Mouse (Mus musculus) olfactory bulb, adult 2 months (tissue): ENCODE measurements around the gene Tatdn2.

Experiments
- CTCF ChIP-seq: fragments of 200-500 bp; IDR thresholded peaks from 2 replicates; pipeline ENCODE4 v1.5.1; 2012; ENCODE audit warnings: low read depth, mild to moderate bottlenecking, low read length, moderate library complexity; ENCODE audit not compliant: insufficient read depth
- POLR2A ChIP-seq: fragments of 200-500 bp; IDR thresholded peaks from 2 replicates; pipeline ENCODE4 v1.6.1; 2012; ENCODE audit warnings: mild to moderate bottlenecking, low read depth, low read length, moderate library complexity; ENCODE audit not compliant: insufficient read depth

- TF ChIP-seq CTCF (no peak), POLR2A (no peak)
Observed at GRCm38 (mm10) chr6:113678246-113679012, 18.4 kb upstream of the Tatdn2 start.
